Mouse (Mus musculus): ENCODE results near the gene Scgn.
A peak's percentile ranks its signal among the peaks of the same experiment; 100 is the strongest.

Scgn gene

GRCm38 (mm10) chr13:23940291-23940690, 50.7 kb downstream of the Scgn start:
- DNase-seq (ENCODE audit: low read depth, low spot score), result no peak

DNA sequence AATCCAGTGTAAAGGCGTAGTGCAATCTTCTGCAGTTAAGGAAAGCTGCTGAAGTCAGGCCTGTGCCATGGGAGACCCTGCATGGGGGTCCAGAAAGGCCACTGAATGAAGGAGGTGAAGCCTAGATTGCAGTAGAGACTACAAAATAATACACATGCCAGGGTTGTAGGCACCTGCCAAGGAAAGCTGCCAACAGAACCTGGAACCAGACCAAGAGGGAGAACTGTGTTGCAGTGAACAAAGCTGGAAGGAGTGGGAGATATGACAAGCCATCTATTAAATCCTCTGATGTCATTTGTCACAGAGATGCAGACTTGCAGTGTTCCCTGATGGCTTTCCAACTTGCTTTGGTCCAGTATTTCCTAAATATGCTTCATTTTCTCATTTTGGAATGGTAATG, 52.3 kb downstream of the Scgn start:
- no peak for DNase-seq (ENCODE audit: low read depth, low spot score)

DNA sequence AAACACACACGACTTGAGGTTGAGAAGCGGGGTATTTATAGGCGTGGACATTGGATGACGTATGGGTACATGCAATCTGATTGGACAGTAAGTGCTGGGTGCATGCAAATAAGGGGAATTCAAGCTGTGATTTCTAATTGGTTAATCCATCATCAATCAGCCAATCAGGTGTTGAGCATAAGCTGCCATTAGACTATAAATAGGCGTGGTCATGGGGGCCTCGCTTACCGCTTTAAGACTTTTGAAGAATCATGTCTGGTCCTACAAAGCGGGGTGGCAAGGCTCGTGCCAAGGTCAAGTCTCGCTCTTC, 56.8 kb downstream of the Scgn start, which contains the start of gene Hist1h2aa:
Hist1h2aa (plus strand) TSS at position 252 of the 310 bp plus-strand sequence.
- DNase-seq (ENCODE audit: low read depth, low spot score), result peak; percentile 93

DNA sequence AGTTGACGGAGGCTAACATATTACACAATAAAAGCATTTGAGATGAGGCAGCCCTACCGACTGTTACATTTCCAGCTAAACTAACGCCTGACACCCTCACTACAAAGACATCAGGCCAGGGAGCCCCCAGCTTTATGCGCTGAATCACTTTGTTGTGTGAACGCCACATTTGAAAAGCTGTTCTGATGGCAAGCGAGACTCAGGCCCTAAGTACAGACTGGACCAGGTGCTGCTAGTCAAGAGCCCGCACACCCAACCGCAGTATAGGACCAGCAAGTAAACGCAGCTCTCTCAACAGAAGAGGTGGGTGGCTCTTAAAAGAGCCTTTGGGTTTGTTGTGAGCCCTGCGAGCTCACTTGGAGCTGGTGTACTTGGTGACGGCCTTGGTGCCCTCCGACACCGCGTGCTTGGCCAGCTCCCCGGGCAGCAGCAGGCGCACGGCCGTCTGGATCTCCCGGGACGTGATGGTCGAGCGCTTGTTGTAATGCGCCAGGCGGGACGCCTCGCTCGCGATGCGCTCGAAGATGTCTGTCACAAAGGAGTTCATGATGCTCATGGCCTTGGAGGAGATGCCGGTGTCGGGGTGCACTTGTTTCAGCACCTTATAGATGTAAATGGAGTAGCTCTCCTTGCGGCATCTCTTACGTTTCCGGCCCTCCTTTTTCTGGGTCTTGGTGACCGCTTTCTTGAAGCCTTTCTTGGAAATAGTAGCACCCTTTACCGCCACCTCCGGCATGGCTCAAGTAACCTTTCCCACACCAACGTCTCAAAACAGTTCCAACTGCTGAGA, 57.4 kb downstream of the Scgn start, which contains the start of gene Hist1h2ba:
Hist1h2ba (minus strand) TSS at position 736 of the 790 bp plus-strand sequence.
- DNase-seq (ENCODE audit: low read depth, low spot score), result peak; percentile 30

- DNase-seq (ENCODE audit: low read depth, low spot score), result peak; percentile 7
Measured at GRCm38 (mm10) chr13:23930904-23931303, 60.1 kb downstream of the Scgn start.

- DNase-seq (ENCODE audit: low read depth, low spot score), result no peak
Measured at GRCm38 (mm10) chr13:23930461-23930860, 60.6 kb downstream of the Scgn start.

- DNase-seq (ENCODE audit: low read depth, low spot score), result no peak
Measured at GRCm38 (mm10) chr13:23928637-23929036, 62.4 kb downstream of the Scgn start.

- no peak for DNase-seq (ENCODE audit: low read depth, low spot score)
Measured at GRCm38 (mm10) chr13:23925792-23926191, 65.2 kb downstream of the Scgn start.

- no peak for DNase-seq (ENCODE audit: low read depth, low spot score)
Measured at GRCm38 (mm10) chr13:23917674-23918073, 73.3 kb downstream of the Scgn start.

DNA sequence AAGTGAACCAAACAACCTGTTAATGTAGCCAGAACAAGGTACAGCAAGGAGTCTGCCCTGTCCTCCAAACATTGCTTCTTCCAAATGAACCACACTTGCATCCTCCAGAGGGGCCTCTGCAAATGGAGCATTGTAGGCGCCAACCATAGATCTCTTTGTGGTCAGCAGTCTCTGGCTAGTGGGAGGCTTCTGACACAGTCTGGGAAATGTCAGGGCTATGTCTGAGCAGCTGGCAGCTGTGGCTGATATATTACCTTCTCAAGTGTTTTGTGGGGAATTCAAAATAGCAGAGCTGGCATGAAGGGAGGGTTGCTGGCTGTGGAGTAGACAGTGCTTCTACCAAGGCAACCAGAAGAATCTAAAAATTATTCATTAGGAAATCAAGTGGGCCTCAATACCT, 74.9 kb downstream of the Scgn start:
- DNase-seq (ENCODE audit: low read depth, low spot score), result no peak

GRCm38 (mm10) chr13:23914376-23915167, 76.4 kb downstream of the Scgn start, which contains the start of gene Slc17a4:
TSS of gene Slc17a4 (minus strand) at chr13:23915009.
- DNase-seq (ENCODE audit: low read depth, low spot score), result no peak

DNA sequence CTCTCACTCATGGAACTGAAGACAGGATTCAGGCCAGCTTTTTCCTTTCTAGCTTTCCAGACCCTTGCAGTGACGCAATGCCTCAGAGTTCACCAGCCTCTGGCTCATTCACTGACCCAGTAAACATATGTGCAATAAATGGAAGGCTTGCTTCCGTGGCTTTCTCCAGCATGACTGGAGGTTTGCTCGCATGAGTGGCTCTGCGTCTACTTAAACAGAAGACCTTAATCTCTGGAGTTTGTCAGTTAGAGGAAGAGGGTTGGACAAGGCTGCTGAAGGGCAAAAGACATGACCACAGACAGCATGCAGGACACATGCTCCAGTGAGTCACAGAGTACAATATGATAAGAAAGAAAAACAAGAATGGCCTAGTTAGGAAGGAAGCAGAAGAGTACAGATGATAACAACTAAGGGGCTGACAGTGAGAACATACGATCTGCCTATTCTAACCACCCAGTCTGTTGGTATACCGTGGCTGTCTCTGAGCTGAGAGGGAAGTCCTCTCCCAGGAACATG, 77.2 kb downstream of the Scgn start:
- no peak for DNase-seq (ENCODE audit: low read depth, low spot score)

DNA sequence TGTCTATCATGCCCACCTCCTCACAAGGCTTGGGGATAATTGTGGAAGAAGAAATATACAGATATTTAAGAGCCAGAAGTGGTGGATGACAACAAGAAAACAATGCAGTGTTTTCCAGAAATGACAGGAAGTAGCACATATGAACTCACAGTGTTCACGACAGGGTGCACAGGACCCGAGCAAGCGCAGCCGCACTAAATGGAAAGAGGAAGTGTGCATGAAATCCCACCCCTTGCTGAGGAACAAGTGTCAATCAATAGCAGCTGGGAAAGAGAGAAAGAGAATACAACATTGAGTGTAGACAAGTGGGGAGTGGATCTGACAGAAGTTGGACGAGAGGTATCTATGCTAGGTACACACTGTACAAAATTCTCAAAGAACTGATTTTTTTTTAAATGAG, 79.7 kb downstream of the Scgn start:
- DNase-seq (ENCODE audit: low read depth, low spot score), result no peak

DNA sequence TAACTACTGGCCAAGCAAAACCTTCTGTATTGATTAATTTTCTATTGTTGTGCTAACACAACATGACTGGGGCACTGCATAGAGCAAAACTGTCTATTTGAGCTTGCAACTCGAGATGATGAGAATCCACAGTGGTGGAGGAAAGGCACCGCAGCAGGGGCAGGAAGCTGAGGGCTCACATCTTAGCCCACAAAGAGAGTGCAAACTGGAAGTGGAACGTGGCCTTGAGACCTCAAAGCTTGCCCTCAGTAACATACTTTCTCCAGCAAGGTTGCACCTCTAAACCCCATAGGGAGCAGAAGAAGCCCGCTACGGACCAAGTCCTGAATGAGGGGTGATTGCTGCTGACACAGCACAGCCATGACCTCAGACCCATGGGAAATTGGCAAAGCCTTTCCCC, 80.9 kb downstream of the Scgn start:
- no peak for DNase-seq (ENCODE audit: low read depth, low spot score)

DNA sequence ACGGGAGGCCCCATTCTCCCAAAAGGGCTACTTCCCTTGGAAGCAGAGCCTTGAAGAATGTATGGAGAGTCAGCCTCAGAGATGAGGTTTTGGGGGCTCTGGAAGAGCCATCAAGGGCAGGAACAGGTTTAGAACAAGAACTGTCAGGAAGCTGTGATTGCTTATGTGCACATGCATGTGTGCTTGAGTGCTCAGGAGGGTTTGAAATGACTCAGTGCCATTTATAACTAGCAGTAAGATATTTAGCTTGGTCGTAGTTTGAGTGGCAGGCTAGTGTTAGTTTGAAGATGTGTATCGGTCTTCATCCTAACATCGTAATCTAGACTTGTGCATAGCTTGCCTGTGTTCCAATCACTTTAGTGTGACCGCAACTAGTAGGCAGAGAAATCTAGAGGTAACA, 84.1 kb downstream of the Scgn start:
- no peak for DNase-seq (ENCODE audit: low read depth, low spot score)

Data from ES-CJ7 (cell line).